Mouse (Mus musculus) forebrain, embryonic 11.5 days (tissue): ENCODE results near the gene Nsmce4a. TPM values are rescaled to one million over a fixed set of nuclear protein-coding genes. Genes with fewer than 3 reads are reported as not detected.

Source experiments
- ATAC-seq: fragments of 200-750 bp; cut with Nextera tagmentation; replicated peaks from 2 replicates; pipeline ENCODE4 v1.8.0; 2017; ENCODE audit warnings: moderate TSS enrichment; ENCODE audit not compliant: low FRiP score
- DNase-seq: peaks from one replicate; pipeline ENCODE4 v3.0.0-alpha.2; 2017; ENCODE audit warnings: low spot score
- H3K27ac ChIP-seq: fragments of 300-500 bp; sonication (generic); 2 replicates; pipeline ENCODE4 v1.5.1; 2014; ENCODE audit warnings: low read depth, low read length
- H3K27me3 ChIP-seq: fragments of 300-500 bp; sonication (generic); 2 replicates; pipeline ENCODE4 v1.6.1; 2014; ENCODE audit warnings: mild to moderate bottlenecking, low read length, mixed read lengths; ENCODE audit not compliant: control insufficient read depth, insufficient read depth
- H3K36me3 ChIP-seq: fragments of 300-500 bp; sonication (generic); 2 replicates; pipeline ENCODE4 v1.6.1; 2014; ENCODE audit warnings: mild to moderate bottlenecking, low read length, moderate library complexity, mixed read lengths; ENCODE audit not compliant: control insufficient read depth, insufficient read depth
- H3K4me1 ChIP-seq: fragments of 300-500 bp; sonication (generic); replicated peaks from 2 replicates; pipeline ENCODE4 v1.6.1; 2014; ENCODE audit warnings: low read length, mixed read lengths; ENCODE audit not compliant: control insufficient read depth, insufficient read depth
- H3K4me2 ChIP-seq: fragments of 300-500 bp; sonication (generic); 2 replicates; pipeline ENCODE4 v1.6.1; 2014; ENCODE audit warnings: low read depth, mild to moderate bottlenecking, low read length, moderate library complexity, mixed read lengths; ENCODE audit not compliant: severe bottlenecking
- H3K4me3 ChIP-seq: fragments of 300-500 bp; sonication (generic); 2 replicates; pipeline ENCODE4 v1.5.1; 2014; ENCODE audit warnings: low read depth, low read length
- H3K9ac ChIP-seq: fragments of 300-500 bp; sonication (generic); 2 replicates; pipeline ENCODE4 v1.6.1; 2014; ENCODE audit warnings: low read length
- H3K9me3 ChIP-seq: fragments of 300-500 bp; sonication (generic); 2 replicates; pipeline ENCODE4 v1.6.1; 2016; ENCODE audit warnings: low read length, mixed read lengths; ENCODE audit not compliant: control insufficient read depth
- WGBS: fragments of 180-500 bp; shearing (Covaris S2); extraction: QIAGEN DNeasy Blood & Tissue Kit; methylation state at CpG from one replicate; pipeline ENCODE4 v1.1.7; 2014; 5-methylcytosine and 5-hydroxymethylcytosine counted together
- polyA plus RNA-seq: library from polyadenylated mRNA; unstranded; fragments of >200 nt; fragmentation: Nextera tagmentation; extraction: Ambion mirVana; gene quantifications from 2 replicates; pipeline ENCODE4 v1.2.1, GENCODE M21; 2014

Gene Nsmce4a
- polyA plus RNA-seq, 1 experiment from 2014 or later, result 215 TPM

DNA sequence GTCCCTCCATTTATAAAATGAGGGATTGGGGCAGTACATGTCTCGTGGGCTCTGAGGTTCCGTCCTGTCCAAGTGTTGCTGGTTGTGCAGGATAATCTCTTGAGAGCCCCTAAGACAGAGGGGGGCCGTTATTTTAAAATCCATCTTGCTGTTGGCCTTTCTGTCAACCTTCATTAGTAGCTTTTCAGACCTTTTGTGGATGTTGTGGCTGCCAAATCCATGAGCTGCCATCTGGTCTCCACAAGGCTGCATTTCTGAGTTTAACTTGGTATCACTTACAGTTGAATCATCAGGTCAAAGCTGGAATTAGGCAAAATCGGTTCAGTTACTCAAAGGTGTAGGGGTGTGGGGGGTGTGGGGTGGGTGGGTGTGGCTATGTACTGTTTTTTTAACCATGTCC is 19.6 kb downstream of the Nsmce4a start:
- Histone ChIP-seq H3K4me1 (no peaks in the 10 kb centered on the region), H3K27ac (no peak overlapping the region), H3K9me3 (no peaks in the 10 kb centered on the region), H3K36me3 (no peaks in the 10 kb centered on the region), H3K4me2 (no peak overlapping the region), H3K4me3 (no peak overlapping the region), H3K9ac (no peak overlapping the region), H3K27me3 (no peaks in the 10 kb centered on the region)
- ATAC-seq (no peak), DNase-seq (no peak)
- WGBS, result 73% methylated on average over 4 of the region's 4 CpGs

DNA sequence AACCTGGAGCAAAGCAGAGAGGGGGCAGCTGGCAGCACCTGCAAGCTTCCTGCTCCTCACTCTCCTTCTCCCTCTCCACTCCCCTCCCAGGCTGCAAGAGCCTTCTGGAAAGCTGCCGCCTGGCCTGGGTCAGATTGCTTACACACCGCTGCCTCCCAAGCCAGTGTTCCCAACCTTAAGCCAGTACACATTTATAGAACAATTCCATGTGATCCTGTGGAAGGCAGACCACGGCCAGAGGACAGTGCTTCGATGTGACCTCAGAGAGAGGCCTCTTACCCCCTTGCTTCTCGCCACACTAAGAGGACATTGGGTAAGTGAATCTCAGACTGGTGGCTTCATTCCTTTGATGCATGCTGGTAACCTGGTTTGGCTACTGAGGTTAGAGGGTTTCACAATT is 20.1 kb downstream of the Nsmce4a start:
- Histone ChIP-seq H3K4me3 (no peak overlapping the region), H3K36me3 (no peaks in the 10 kb centered on the region), H3K27me3 (no peaks in the 10 kb centered on the region), H3K9ac (no peak overlapping the region), H3K4me1 (no peaks in the 10 kb centered on the region), H3K27ac (no peak overlapping the region), H3K4me2 (no peak overlapping the region), H3K9me3 (no peaks in the 10 kb centered on the region)
- 52% methylated on average over 5 of the region's 5 CpGs for WGBS
- DNase-seq (no peak), ATAC-seq (no peak)

DNA sequence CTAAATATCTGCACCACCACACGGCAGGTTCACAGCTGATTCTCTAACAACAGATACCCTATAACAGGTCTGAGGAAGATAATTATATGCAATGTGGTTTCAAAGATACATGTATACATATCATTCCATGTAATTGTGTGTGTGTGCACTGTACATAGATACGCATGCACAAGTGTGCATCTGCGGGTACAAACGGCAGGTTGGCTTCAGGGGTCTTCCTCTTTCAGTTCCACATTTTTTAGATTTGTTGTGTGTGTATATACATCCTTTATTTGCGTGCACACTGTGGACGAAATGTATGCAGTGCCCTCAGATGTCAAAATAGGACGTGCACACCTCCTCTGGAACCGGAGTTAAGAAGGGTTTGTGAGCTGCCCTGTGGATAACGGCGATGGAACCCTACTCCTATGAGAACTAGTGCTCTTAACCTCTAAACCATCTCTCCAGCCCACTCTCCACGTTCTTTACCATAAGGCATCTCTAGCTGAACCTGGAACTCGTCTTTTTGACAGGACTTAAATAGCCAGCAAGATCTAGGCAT is 25.2 kb downstream of the Nsmce4a start:
- DNase-seq (no peak), ATAC-seq (peak; percentile 47; the same call in 1 of the 2 replicates)
- H3K9ac ChIP-seq, result no peak overlapping the region
- H3K36me3 ChIP-seq, result peaks cover 5% of the 10 kb centered on the region
- peaks cover 4% of the 10 kb centered on the region; the same call in 1 of the 2 replicates for H3K4me1 ChIP-seq
- H3K4me2 ChIP-seq, result no peak overlapping the region
- no peak overlapping the region for H3K27ac ChIP-seq
- 86% methylated on average over 12 of the region's 12 CpGs for WGBS
- no peaks in the 10 kb centered on the region for H3K9me3 ChIP-seq
- no peaks in the 10 kb centered on the region for H3K27me3 ChIP-seq
- H3K4me3 ChIP-seq, result no peak overlapping the region

GRCm38 (mm10) chr7:130546791-130547484 is 26.0 kb downstream of the Nsmce4a start:
- DNase-seq (peak; percentile 97), ATAC-seq (peak; percentile 95)
- Histone ChIP-seq H3K27me3 (no peaks in the 10 kb centered on the region), H3K4me3 (peak overlapping the region; percentile 77), H3K27ac (peak overlapping the region; percentile 98), H3K4me2 (peak overlapping the region; percentile 54), H3K4me1 (peaks cover 4% of the 10 kb centered on the region; the same call in 1 of the 2 replicates), H3K9me3 (no peaks in the 10 kb centered on the region), H3K9ac (peak overlapping the region; percentile 95), H3K36me3 (peaks cover 10% of the 10 kb centered on the region)
- WGBS, result under 1% methylated on average over 84 of the region's 84 CpGs

DNA sequence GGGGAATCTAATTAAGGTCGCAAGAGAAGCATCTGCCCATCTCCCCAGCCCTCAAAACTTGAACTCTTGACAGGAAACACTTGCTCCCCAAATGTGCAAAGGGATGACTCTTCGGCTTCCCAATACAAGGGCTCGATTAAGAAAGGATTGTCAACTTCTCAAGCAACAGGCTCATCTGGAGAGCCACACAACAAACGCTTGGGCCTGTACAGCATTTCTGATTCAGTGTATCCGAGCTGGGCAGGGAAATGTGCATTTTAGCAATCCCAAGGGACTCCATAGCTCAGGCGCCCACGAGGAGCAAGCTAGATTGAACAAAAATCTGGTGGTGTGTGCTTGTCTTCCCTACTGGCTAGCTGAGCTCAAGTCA is 26.5 kb downstream of the Nsmce4a start:
- Histone ChIP-seq H3K27ac (peak overlapping the region; percentile 98), H3K4me1 (peaks cover 4% of the 10 kb centered on the region; the same call in 1 of the 2 replicates), H3K36me3 (peaks cover 14% of the 10 kb centered on the region), H3K4me2 (peak overlapping the region; percentile 54), H3K4me3 (peak overlapping the region; percentile 77), H3K9ac (peak overlapping the region; percentile 95), H3K9me3 (no peaks in the 10 kb centered on the region), H3K27me3 (no peaks in the 10 kb centered on the region)
- ATAC-seq, result no peak; the same call in 1 of the 2 replicates
- WGBS, result 10% methylated on average over 7 of the region's 7 CpGs
- DNase-seq, result no peak

GRCm38 (mm10) chr7:130545893-130546292 is 27.0 kb downstream of the Nsmce4a start:
- no peak for ATAC-seq
- H3K4me2 ChIP-seq, result peak overlapping the region; percentile 54
- H3K9ac ChIP-seq, result peak overlapping the region; percentile 95
- peaks cover 15% of the 10 kb centered on the region for H3K36me3 ChIP-seq
- H3K4me3 ChIP-seq, result peak overlapping the region; percentile 77
- H3K4me1 ChIP-seq, result peaks cover 4% of the 10 kb centered on the region; the same call in 1 of the 2 replicates
- DNase-seq, result no peak
- no peak overlapping the region; the same call in 1 of the 2 replicates for H3K27ac ChIP-seq
- H3K27me3 ChIP-seq, result no peaks in the 10 kb centered on the region
- 64% methylated on average over 3 of the region's 3 CpGs for WGBS
- no peaks in the 10 kb centered on the region for H3K9me3 ChIP-seq

DNA sequence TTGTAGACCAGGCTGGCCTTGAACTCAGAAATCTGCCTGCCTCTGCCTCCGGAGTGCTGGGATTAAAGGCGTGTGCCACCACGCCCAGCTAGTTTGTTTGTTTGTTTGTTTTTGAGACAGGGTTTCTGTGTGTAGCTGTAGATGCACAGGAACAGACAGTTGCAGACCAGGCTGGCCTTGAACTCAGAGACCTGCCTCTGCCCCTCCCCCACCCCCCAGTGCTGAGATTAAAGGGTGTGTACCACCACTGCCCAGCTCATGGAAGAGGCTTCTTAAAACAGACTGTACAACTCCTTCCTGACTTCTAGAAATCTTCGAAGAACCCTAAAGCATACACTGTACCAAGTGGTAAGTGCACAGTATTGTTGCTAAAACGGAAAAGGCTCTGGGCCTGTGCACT is 27.5 kb downstream of the Nsmce4a start:
- DNase-seq (no peak), ATAC-seq (no peak)
- H3K4me3 ChIP-seq, result peak overlapping the region; percentile 77; the same call in 1 of the 2 replicates
- H3K27me3 ChIP-seq, result no peaks in the 10 kb centered on the region
- peaks cover 4% of the 10 kb centered on the region; the same call in 1 of the 2 replicates for H3K4me1 ChIP-seq
- no peaks in the 10 kb centered on the region for H3K9me3 ChIP-seq
- no peak overlapping the region for H3K27ac ChIP-seq
- WGBS, result 89% methylated on average over 5 of the region's 5 CpGs
- H3K9ac ChIP-seq, result 0 out of 2 replicates have a peak overlapping the region, but pooled peaks have one; percentile 95
- peak overlapping the region; percentile 54; the same call in 1 of the 2 replicates for H3K4me2 ChIP-seq
- H3K36me3 ChIP-seq, result peaks cover 15% of the 10 kb centered on the region

GRCm38 (mm10) chr7:130543181-130543580 is 29.7 kb downstream of the Nsmce4a start:
- Histone ChIP-seq H3K4me3 (no peak overlapping the region), H3K9ac (no peak overlapping the region), H3K27me3 (no peaks in the 10 kb centered on the region), H3K36me3 (peaks cover 20% of the 10 kb centered on the region), H3K4me2 (no peak overlapping the region), H3K9me3 (no peaks in the 10 kb centered on the region), H3K27ac (no peak overlapping the region), H3K4me1 (peaks cover 4% of the 10 kb centered on the region; the same call in 1 of the 2 replicates)
- no peak for ATAC-seq
- 95% methylated on average over 4 of the region's 4 CpGs for WGBS
- no peak for DNase-seq
